Mouse (Mus musculus) frontal cortex, postnatal 36 days (tissue): ENCODE data around the gene 4933415A04Rik.

Experiments used
- DNase-seq, 2 experiments: peaks; one replicate each; pipeline ENCODE4 v3.0.0; 2022; ENCODE audit warnings: low spot score in 2 of 2

4933415A04Rik gene

DNA sequence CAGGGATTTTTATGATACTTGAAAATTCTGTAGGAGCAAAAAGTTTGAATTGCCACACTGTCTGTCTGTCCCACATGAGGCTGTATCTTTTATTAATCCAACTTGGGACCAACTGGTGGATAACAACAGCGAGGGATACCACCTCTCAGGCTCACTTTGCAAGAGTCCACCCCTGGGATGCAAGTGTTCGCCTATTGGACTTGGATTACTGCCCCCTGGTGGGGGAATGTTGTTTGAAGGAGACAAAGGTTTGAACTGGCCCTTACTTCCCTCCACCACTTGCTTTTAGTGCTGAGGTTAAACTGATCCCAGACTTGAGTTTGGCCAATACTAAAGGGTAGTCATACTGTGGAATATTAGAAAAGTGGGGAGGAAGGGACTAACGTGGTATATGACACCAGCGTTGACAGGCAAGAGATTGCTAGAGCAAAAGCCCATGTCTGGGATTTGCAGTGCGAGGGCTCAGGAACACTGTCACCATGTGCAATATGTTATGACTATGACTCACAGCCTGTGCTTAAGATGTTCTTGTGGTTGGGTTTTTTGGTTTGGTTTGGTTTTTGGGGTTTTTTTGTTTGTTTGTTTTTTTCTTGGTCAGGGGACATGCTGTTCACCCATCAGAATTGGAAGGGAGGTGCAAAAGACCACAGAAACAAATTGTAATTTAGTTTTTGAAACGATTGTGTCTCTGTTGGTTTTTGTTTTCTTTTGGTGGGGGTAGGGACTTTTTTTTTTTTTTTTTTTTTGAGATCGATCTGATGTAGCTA lies at the start of gene 4933415A04Rik:
Gene 4933415A04Rik (plus strand): TSS at position 717 of the 767 bp plus-strand sequence.
- peak; percentile 55 to 60 for DNase-seq

DNA sequence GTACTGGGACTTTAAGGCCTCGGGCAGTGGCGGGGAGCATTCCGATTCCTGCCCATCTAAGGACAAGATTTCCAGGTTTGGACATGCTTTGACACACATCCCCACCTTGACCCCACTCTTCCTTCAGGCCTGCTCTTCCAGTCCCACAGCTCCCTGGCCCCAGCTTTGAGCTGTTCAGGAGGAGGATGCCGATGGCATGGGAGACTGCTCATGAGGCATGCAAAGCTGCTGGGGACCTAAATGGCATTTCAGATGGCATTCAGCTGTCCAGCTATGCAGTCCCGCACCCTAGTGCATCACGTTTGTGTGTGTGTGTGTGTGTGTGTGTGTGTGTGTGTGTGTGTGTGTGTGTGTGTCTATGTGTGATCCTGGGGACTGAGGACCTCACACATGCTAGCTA lies 49.8 kb upstream of the 4933415A04Rik start:
- no peak for DNase-seq

DNA sequence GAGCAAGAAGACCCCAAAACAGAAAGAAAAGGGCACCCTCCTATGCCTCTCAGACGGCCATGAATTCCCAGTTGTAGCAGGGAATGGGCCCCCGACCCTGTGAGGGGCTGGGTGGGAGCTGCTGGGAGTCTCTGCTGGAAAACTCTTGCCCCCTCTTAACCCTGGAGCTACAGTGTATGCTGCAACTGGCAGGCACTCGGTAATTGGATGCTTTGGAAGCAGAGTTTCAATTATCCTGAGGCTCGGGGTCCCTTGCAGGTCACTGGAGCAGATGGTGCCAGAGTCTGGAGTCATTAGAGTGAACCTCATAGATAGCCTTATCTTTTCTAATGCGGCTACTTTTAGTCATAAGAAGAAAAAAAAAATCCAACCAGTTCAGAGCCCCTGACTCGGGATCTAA lies 47.0 kb upstream of the 4933415A04Rik start:
- no peak for DNase-seq

DNA sequence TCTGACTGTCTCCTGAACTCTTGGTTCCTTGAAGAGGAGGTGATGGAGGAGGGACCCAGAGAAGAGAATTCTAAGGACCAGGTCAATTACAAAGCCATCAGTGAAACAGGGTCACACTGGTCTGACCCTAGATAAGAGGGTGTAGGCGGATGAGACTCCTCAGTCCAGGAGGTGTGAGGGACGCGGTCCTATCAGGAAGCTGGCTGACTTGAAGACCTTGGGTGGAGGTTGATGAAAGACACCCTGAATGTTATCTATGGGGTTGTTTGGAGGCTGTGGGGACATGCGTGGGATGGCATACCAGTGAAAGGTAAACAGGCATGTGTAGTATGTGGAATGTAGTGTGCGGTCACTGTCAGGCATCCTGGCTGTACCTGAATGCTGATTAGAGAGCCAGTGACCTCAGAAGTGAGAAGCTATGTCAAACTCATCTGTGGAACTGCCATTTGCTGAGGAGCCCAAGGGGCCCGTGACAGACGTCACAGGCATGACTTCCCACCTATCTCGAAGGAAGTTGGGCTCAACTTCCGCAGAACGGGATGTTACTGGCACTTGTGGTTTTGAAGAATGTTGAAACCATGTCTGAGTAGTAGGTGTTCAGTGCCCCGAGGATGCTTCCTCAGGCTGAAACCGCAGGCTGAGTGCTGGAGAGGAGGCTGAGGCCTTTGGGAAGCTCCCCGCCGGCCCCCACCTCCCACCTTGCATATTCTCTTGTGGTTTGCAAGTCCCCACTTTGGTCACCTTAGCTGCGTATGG lies 43.0 kb upstream of the 4933415A04Rik start:
- DNase-seq, result no peak

DNA sequence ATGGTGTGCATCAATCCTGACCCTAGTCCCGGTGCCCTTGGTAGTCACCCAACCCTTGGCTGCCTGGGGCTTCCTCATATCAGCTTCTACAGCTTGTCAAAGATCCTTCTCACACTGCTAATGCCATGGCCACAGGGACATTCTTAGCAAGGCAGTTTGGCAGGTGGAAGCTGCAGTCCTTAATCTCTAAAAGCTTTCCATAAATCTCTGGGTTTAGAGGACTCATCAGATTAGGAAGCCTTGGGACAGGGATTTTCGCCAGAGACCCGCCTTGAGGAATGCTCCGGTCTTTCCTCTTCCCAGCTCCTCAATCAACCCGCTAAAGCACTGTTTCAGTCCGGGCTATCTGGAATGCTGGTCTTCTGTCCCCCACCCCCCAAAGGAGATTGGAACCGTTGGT lies 42.0 kb upstream of the 4933415A04Rik start:
- no peak for DNase-seq

DNA sequence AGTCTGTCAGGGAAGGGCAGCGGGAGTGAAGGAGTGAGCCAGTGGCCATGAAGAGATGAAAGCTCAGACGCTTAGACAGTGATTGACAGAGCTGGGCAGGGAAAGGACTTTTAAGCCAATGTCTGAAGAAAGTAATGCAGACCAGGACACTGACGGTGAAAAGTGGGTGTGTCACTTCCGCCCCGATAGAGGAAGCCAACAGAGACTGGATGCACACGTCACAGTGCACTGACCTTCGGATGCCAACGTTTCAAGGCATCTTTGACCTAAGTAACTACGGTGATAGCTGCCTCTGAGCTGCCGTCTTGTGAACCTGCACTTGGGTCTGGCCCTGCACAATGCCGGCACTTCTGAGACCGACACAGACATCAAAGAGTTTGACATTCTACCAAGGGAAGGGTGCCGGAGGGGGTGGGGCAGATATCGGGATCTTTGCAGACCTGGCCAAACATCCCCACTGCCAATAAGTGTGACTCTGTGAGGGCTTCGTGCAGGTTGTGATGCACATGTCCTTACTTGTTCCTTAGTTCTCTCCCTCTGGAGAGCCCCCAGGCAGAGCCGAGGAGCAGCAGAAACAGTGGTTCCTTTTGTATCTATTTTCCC lies 40.9 kb upstream of the 4933415A04Rik start:
- DNase-seq, result no peak

DNA sequence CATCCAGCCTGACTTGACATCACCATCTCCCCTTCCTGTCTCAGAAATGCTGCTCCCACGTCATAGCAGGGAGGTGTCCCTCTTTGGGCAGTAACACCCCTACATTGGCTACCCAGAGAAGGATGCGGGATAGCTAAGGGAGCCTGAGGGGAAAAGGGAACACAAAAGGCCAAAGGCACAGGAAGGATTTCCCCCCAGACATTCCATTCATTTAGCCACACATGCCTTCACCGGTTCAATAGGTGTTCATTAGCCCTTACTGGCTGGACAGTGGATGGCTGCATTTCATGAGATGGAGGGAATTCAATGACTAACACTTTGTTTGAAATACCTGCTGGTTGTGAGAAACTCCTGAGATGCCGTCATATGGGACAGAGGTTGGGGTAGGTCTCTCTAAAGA lies 40.2 kb upstream of the 4933415A04Rik start:
- DNase-seq, result no peak

DNA sequence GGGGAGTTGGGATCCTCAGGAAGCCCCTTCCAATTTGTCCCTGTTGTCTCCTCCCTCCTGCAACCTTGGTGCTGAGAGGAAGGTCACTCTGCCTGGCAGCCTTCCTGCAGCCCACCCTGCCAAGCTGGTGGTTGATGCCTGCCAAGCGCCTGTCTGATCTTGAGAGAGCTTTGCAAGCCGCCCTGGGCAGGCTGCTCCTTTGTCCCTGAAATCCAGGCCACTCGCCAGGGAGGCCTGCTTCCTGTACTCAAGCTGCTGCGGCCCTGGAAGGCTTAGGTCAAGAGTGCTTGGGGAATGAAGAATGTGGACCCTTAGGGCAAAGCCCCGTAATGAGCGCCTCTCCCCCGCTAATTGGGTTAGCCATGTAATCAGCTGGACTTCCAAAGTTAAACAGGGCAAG lies 38.7 kb upstream of the 4933415A04Rik start:
- peak; percentile 43 to 68 for DNase-seq

DNA sequence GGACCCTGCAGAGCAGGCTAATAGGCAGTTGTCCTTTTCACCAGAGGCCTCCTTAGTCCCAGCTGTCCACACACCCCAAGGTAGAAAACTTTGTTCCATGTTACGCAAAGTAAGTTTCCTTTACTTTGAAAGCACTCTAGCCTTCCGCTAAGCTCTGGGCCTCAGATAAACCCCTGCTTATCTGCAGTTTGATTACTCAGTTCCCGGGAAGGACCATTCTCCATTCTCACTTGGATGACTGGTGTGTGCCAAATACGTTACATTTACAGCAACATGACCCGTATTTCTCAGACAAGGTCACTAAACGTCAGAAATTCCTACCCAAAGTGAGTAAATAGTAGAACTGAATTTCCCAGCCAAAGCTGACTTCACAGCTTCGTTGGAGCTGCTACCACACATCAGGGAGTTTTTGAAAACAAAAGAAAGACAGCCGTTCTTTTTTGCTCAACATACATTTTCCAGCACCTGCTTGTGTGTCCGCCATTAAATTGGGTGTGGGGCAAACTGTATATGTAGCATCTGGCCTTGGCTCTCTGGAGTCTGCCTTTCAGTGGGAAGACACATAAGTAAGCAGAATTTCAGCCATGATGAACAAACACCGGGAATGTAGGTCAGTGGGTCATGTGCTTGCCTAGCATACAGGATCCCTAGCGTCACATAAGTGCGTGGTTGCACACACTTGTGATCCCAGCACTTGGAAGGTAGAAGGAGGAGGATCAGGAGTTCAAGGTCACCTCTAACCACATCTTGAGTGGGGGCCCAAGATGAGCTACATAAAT lies 38.0 kb upstream of the 4933415A04Rik start:
- DNase-seq, result no peak

DNA sequence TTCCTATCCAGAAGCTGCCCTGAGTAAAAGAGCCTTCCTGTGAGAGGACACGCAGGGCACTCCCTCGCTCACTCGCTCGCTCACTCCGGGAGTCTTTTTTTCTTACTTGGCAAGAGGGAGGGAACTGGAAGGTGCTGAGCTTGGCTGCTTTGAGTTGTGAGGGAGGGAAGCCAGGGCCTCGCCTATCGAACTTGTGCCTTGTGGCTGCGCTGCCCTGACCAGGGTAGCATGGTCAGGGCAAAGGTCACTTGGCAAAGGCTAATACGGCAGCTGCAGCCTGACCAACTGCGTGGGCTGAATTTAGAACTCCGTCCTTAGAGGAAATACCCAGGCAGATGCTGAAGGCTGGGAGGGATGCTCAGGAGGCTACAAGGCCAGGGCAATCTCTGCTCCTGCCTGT lies 37.1 kb upstream of the 4933415A04Rik start:
- peak in 1 of 2 experiments; percentile 29 for DNase-seq

DNA sequence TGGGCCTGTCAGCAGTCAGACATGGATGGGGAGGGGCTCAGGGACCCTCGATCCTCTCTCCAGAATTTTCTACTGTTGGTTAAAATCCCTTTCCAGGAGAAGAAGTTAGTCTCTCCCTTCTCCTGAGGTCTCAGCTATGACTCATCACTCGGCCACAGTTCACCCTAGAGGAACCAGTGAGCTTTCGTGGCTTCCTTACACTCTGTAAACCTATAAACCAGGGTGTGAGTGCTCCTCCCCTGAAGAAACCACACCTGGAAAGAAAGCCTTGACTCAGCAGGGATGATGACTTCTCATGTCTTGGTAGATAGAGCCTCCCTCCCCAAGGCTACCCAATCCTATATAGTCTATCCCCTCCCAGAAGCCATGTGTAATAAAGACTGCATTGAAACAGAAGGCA lies 35.1 kb upstream of the 4933415A04Rik start:
- DNase-seq, result no peak

DNA sequence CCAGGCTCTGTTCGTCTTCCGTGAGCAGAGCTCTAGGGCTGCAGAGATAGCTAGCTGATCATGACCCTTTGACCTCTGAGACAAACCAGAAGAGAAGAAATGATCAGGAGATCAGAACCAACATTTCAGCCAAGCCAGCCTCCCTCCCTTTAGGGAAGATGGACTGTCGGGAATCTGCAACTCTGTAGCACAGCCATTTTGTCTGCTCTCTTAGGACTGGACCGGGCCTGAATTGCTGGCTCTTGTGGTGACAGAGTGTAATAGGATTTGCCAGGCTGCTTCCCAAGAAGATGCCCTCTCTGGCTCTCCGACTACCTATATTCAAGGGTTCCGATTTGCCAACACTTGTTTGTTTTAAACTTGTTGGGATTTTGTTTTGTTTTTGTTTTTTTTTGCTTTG lies 34.2 kb upstream of the 4933415A04Rik start:
- DNase-seq, result no peak

DNA sequence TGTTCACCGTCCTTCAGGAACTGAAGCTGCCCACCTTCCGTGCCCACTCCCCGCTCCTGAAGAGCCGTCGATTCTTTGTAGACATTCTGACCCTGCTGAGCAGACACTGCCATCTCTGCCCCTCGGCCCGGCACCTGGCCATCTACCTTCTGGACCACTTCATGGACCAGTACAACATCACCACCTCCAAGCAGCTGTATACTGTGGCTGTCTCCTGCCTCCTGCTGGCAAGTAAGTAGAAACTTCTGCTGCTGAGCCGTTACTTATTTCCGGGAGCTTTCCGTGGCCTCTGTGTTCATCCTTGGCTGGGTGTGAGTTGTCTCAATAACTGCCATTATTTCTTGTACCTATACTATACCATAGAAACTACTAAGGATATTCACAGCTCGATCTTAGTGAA lies 30.3 kb upstream of the 4933415A04Rik start:
- no peak for DNase-seq

DNA sequence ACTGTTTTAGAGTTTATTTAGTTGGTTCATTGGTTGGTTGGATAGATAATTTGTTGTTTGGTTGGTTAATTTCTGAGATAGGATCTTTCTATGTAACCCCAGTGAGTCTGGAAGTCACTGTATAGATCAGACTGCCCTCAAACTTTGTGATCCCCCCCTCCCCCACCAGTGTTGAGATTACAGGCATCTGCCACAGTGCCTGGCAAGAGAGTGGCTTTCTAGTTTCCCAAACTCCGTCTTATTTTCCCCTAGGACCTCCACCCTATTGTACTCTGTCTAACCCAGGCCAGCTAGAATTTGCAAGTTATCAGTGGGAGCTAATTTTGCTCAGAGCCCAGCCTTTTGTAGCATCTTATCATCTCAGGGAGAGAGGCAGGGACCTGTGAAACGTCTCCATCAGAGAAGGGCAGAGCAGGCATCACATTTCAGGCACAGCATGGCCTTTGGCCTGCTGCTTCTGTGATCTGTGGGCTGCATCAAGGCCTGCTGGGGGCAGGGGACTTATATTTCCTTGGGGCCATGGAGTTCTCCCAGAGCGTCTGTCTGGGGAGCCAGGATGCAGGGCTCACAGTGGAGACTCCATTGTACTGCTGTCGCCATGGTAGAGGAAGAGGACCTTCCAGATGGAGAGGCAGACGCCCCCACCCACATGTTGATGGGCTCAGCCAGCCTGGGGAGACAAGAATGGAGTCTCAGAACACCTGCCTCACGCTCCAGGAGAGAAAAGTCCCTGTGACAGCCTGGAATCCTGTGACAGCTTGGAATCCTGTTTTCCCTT lies 27.1 kb upstream of the 4933415A04Rik start:
- DNase-seq, result peak; percentile 45 to 66

DNA sequence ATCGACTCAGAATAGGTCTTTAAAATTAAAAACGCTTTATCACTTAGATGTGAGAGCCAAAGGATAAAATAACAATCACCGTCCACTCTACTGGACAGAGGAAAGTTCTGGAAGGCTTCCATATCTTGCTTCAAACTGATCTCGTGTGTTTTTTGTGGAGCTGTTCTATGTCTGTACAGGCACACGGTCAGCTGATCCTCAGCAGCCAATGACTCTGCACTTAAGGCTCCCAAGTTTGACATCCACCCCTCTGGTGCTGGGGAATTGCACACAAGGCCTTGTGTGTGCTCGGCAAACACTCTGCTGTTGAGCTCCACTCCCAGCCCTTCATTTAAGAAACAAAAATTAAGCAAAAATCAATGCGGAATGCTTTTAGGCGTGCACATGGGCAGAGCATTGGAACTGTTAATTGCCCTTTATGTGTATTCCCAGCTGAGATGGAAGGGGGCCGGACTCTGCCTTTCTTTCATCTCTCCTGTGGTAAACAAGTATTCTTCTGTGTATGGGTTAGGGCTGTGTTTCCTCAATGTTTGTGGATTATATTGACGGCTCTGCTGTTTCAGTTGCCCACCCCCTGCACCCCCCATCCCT lies 23.1 kb upstream of the 4933415A04Rik start:
- no peak for DNase-seq

DNA sequence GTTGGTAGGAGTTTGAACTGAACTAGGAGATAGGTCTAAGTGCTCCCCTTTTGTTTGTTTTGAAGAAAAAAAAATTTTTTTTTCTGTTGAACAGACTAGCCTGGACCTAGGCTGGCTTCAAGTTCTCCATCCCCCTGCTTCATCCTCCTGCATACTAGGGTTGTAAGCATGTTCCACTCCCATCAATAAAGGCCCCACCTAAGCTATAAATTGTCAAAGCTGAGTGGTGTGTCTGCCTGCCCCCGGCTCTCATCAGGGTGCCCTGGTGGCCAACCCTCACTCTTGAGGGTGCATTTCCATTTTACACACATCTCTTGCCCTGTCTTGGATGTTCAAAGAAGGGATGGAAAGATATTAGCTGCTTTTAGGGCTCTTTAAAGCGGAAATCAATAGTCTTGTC lies 21.4 kb upstream of the 4933415A04Rik start:
- no peak for DNase-seq

DNA sequence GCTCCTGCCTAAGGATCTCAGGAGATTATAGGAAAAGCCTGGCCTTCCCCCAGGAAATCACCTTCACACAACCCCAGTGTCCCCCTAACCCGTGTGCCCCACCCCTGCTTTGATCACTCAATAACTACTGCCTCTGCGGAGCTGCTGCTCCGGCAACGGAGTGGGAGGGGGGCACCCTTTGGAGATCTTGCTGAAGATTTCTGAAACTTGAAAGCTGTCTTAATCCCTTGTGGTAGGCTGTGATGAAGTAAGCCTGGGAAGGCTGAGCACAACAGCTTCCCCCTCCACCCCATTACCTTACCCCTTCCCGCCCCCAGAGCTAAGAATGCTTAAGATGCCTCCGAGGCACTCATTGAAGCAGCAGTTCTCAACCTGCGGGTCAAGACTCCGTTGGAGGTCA lies 21.0 kb upstream of the 4933415A04Rik start:
- no peak for DNase-seq

DNA sequence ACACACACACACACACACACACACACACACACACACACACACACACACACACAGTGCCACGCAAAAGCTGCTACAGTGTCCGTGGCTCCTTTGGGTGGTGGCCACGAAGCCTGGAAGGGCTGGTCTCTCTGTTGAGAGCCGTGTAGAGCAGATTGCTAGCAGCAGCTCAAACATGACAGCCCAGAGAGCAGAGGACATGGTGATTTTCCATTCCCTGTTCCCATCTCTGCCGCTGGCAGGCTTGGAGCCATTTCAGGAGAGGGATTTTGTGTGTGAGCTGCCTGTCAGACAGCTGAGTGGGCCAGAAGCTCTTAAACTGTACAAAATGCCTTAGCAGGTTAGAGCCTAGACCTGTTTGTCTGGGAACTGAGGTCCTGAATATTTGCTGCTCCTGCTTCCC lies 20.1 kb upstream of the 4933415A04Rik start:
- DNase-seq, result no peak

DNA sequence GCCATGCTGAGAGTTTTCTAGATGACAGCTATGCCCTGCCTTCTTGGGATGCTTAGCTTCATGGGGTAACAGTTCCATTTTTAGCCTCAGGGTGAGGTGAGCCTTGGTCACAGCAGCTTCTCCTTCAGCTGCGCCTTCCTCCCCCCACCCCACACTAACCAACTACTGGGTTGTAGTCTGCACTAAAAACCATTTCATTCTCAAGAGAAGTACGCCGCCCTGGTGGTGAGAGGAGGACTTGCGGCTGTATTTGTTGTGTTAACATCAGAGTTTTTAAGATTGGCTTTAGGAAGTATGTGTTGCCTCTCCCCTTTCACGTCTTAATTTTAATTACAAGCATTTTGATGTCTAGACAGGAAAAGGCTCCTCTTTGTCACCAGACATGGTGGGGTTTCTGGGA lies 18.6 kb upstream of the 4933415A04Rik start:
- no peak for DNase-seq

DNA sequence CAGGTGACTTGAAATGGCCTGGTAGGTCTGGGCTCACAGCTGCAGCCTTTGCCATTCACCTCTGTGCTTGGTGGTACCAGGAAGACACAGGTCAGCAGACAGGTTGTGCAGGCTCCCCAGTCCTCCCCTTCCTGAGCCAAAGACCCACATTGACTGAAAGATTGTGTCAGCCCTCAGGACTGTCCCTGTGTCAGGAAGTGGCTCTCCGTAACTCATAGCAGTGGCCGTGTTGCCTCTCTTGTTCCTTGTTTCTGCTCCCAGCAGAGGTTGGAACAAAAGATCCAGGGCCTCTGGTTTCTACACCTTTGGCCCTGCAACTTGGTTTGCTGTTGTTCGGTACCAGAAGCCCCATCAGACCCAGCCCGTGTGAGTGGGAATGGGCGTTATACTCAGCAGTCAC lies 17.7 kb upstream of the 4933415A04Rik start:
- no peak for DNase-seq

DNA sequence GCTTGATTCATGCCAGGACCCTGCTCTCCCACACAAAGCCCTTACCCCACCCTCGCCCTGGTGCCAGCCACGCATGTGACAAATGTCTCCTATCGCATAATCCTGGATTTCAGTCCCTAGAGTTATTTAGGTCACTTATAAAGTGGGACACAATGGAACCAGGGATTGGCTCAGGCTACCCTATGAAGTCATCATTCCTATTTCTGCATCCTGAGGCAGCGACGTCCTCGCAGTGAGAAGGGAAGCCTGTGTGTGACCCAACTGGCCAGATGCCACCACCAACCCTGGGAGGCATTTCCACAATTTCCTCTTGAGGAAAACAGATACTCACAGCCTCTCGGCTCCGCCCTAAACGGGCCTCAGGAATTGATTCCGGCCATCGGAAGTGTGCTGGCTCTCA lies 17.2 kb upstream of the 4933415A04Rik start:
- DNase-seq, result peak in 1 of 2 experiments; percentile 22
